Mouse (Mus musculus) hindbrain, postnatal 0 days (tissue): ENCODE results near the gene Ogg1. TPM values are rescaled to one million over a fixed set of nuclear protein-coding genes. Genes with fewer than 3 reads are reported as not detected.

Experiments used
- ATAC-seq: fragments of 200-750 bp; cut with Nextera tagmentation; 2 replicates; pipeline ENCODE4 v1.8.0; 2017; ENCODE audit warnings: mild to moderate bottlenecking, moderate TSS enrichment, moderate library complexity
- DNase-seq: peaks from one replicate; pipeline ENCODE4 v3.0.0-alpha.2; 2015; ENCODE audit warnings: low spot score
- H3K27ac ChIP-seq: fragments of 300-500 bp; sonication (generic); 2 replicates; pipeline ENCODE4 v1.5.1; 2014; ENCODE audit warnings: mild to moderate bottlenecking
- H3K27me3 ChIP-seq: fragments of 300-500 bp; sonication (generic); 2 replicates; pipeline ENCODE4 v1.6.1; 2014; ENCODE audit warnings: low read length, mixed read lengths; ENCODE audit not compliant: insufficient read depth
- H3K36me3 ChIP-seq: fragments of 300-500 bp; sonication (generic); 2 replicates; pipeline ENCODE4 v1.6.1; 2014; ENCODE audit warnings: low read length, mixed read lengths; ENCODE audit not compliant: insufficient read depth
- H3K4me1 ChIP-seq: fragments of 300-500 bp; sonication (generic); 2 replicates; pipeline ENCODE4 v1.6.1; 2014; ENCODE audit warnings: antibody characterized with exemption, low read length, mixed read lengths; ENCODE audit not compliant: insufficient read depth
- H3K4me2 ChIP-seq: fragments of 300-500 bp; sonication (generic); 2 replicates; pipeline ENCODE4 v1.6.1; 2014; ENCODE audit warnings: low read depth, mild to moderate bottlenecking, low read length, moderate library complexity, mixed read lengths
- H3K4me3 ChIP-seq: fragments of 300-500 bp; sonication (generic); 2 replicates; pipeline ENCODE4 v1.5.1; 2014; ENCODE audit warnings: low read length
- H3K9ac ChIP-seq: fragments of 300-500 bp; sonication (generic); replicated peaks from 2 replicates; pipeline ENCODE4 v1.6.1; 2014; ENCODE audit warnings: mild to moderate bottlenecking, low read length, moderate library complexity, mixed read lengths
- H3K9me3 ChIP-seq: fragments of 300-500 bp; sonication (generic); 2 replicates; pipeline ENCODE4 v1.6.1; 2016; ENCODE audit warnings: low read length, mixed read lengths
- CTCF ChIP-seq: IDR thresholded peaks from 2 replicates; pipeline ENCODE4 v1.5.1; 2016; ENCODE audit warnings: antibody characterized with exemption, control low read depth, low read depth
- WGBS: fragments of 180-500 bp; shearing (Covaris S2); extraction: QIAGEN DNeasy Blood & Tissue Kit; methylation state at CpG from one replicate; pipeline ENCODE4 v1.1.7; 2014; 5-methylcytosine and 5-hydroxymethylcytosine counted together
- polyA plus RNA-seq: library from polyadenylated mRNA; unstranded; fragments of >200 nt; fragmentation: Nextera tagmentation; extraction: Ambion mirVana; gene quantifications from 2 replicates; pipeline ENCODE4 v1.2.1, GENCODE M21; 2015
- total RNA-seq: library from RNA; depleted of rRNA; stranded (reverse); fragments of >200 nt; gene quantifications from 2 replicates; pipeline ENCODE4 v1.2.3, GENCODE M21; 2014

Ogg1 gene
- total and polyA plus RNA-seq, 2 experiments from 2014 or later: 8.6 to 17.9 TPM

GRCm38 (mm10) chr6:113351161-113351560, 24.4 kb downstream of the Ogg1 start:
- no peaks in the 10 kb centered on the region for H3K27me3 ChIP-seq
- TF ChIP-seq CTCF: no peak
- DNase-seq (no peak), ATAC-seq (no peak)
- no peaks in the 10 kb centered on the region for H3K36me3 ChIP-seq
- 89% methylated on average over 1 of the region's 1 CpGs for WGBS
- no peak overlapping the region for H3K9ac ChIP-seq
- H3K9me3 ChIP-seq: no peaks in the 10 kb centered on the region
- H3K4me3 ChIP-seq: no peak overlapping the region
- H3K27ac ChIP-seq: no peak overlapping the region
- H3K4me2 ChIP-seq: no peak overlapping the region
- H3K4me1 ChIP-seq: no peaks in the 10 kb centered on the region

GRCm38 (mm10) chr6:113351653-113352052, 24.9 kb downstream of the Ogg1 start:
- DNase-seq: no peak
- no peak overlapping the region for H3K9ac ChIP-seq
- no peaks in the 10 kb centered on the region for H3K27me3 ChIP-seq
- no peak overlapping the region for H3K4me3 ChIP-seq
- no peak for TF ChIP-seq CTCF
- H3K9me3 ChIP-seq: no peaks in the 10 kb centered on the region
- H3K27ac ChIP-seq: no peak overlapping the region
- H3K36me3 ChIP-seq: no peaks in the 10 kb centered on the region
- H3K4me2 ChIP-seq: no peak overlapping the region
- no peaks in the 10 kb centered on the region for H3K4me1 ChIP-seq
- no peak for ATAC-seq
- WGBS: 59% methylated on average over 10 of the region's 10 CpGs

GRCm38 (mm10) chr6:113352820-113353219, 26.0 kb downstream of the Ogg1 start:
- no peak for TF ChIP-seq CTCF
- H3K27me3 ChIP-seq: no peaks in the 10 kb centered on the region
- no peak overlapping the region for H3K27ac ChIP-seq
- no peaks in the 10 kb centered on the region for H3K9me3 ChIP-seq
- no peaks in the 10 kb centered on the region for H3K36me3 ChIP-seq
- H3K4me1 ChIP-seq: no peaks in the 10 kb centered on the region
- no peak for ATAC-seq
- no peak overlapping the region for H3K4me3 ChIP-seq
- no peak for DNase-seq
- no peak overlapping the region for H3K9ac ChIP-seq
- H3K4me2 ChIP-seq: no peak overlapping the region
- WGBS: 66% methylated on average over 3 of the region's 3 CpGs

GRCm38 (mm10) chr6:113353696-113354095, 26.9 kb downstream of the Ogg1 start:
- ATAC-seq: no peak
- Histone ChIP-seq H3K4me1 (no peaks in the 10 kb centered on the region), H3K27me3 (no peaks in the 10 kb centered on the region), H3K9ac (no peak overlapping the region), H3K27ac (no peak overlapping the region), H3K4me2 (no peak overlapping the region), H3K4me3 (no peak overlapping the region), H3K36me3 (no peaks in the 10 kb centered on the region), H3K9me3 (no peaks in the 10 kb centered on the region)
- DNase-seq: no peak
- 68% methylated on average over 3 of the region's 3 CpGs for WGBS
- TF ChIP-seq CTCF: no peak

- TF ChIP-seq CTCF: peak; percentile 26; the same call in 1 of the 2 replicates
- ATAC-seq: no peak
These were observed 34.7 kb downstream of the Ogg1 start for GRCm38 (mm10) chr6:113361476-113361875.

GRCm38 (mm10) chr6:113362241-113362640, 35.5 kb downstream of the Ogg1 start:
- no peak for TF ChIP-seq CTCF
- H3K9ac ChIP-seq: no peak overlapping the region
- no peak overlapping the region for H3K27ac ChIP-seq
- no peaks in the 10 kb centered on the region for H3K9me3 ChIP-seq
- no peaks in the 10 kb centered on the region for H3K27me3 ChIP-seq
- H3K4me2 ChIP-seq: no peak overlapping the region
- no peaks in the 10 kb centered on the region for H3K4me1 ChIP-seq
- ATAC-seq (no peak), DNase-seq (no peak)
- H3K4me3 ChIP-seq: no peak overlapping the region
- H3K36me3 ChIP-seq: peaks cover 6% of the 10 kb centered on the region; the same call in 1 of the 2 replicates
- 89% methylated on average over 1 of the region's 1 CpGs for WGBS

More at GRCm38 (mm10) chr6:113361476-113361875, 34.7 kb downstream of the Ogg1 start:
- Histone ChIP-seq H3K4me3 (no peak overlapping the region), H3K9me3 (no peaks in the 10 kb centered on the region), H3K27me3 (no peaks in the 10 kb centered on the region), H3K27ac (no peak overlapping the region), H3K36me3 (no peaks in the 10 kb centered on the region), H3K4me2 (no peak overlapping the region), H3K9ac (no peak overlapping the region), H3K4me1 (no peaks in the 10 kb centered on the region)
- 76% methylated on average over 4 of the region's 4 CpGs for WGBS
- DNase-seq: no peak

- WGBS: 64% methylated on average over 8 of the region's 8 CpGs
- Histone ChIP-seq H3K9me3 (no peaks in the 10 kb centered on the region), H3K9ac (no peak overlapping the region), H3K27me3 (no peaks in the 10 kb centered on the region), H3K4me3 (no peak overlapping the region), H3K4me1 (no peaks in the 10 kb centered on the region), H3K4me2 (no peak overlapping the region), H3K36me3 (peaks cover 22% of the 10 kb centered on the region), H3K27ac (no peak overlapping the region)
- ATAC-seq (no peak), DNase-seq (no peak)
- no peak for TF ChIP-seq CTCF
These were observed 37.9 kb downstream of the Ogg1 start for GRCm38 (mm10) chr6:113364518-113365135.
